Mouse (Mus musculus) right cerebral cortex, adult 2 months (tissue): ENCODE results near the gene Ntrk3.

Source experiments
- DNase-seq, 2 experiments: peaks; one replicate each; pipeline ENCODE4 v3.0.0; 2021 to 2022; ENCODE audit warnings: low spot score in 2 of 2

Ntrk3 gene

DNA sequence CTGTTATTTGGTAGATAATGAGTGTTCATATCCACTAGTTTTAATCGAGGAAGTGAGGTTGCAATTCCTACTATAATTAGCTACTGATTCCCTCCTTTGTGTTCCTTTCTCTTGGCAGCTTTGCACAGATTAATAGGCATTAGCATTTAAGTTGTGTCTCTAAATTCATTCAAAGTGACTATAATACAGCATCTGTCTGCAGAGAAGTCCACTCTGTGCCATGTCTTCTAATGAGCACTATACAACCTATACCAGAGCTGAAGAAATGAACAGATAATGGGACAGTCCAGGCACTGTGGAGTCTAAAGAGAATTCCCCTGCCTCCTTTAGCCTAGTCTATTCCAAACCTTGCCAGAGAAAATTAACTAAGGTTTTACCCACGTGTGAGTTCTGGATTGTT, 498.8 kb downstream of the Ntrk3 start:
- DNase-seq: no peak

DNA sequence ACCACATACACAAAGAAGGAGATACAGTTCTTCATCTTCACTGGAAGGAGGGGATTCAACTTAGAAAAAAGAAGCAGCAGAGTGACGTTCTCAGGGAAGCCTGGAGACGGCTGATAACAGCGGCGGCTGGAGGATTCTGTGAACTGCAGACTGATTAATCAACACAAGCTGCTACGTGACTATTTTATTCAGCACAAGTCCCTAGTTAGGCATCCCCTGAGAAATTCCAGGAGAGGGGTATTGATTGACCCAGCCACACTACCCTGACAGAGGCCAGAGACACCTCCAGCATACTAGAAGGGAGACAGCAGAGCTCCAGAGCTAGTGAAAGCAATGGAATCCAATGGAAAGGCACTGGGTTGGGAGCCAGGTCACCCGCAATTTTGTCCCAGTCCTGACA, 516.1 kb downstream of the Ntrk3 start:
- DNase-seq: no peak

DNA sequence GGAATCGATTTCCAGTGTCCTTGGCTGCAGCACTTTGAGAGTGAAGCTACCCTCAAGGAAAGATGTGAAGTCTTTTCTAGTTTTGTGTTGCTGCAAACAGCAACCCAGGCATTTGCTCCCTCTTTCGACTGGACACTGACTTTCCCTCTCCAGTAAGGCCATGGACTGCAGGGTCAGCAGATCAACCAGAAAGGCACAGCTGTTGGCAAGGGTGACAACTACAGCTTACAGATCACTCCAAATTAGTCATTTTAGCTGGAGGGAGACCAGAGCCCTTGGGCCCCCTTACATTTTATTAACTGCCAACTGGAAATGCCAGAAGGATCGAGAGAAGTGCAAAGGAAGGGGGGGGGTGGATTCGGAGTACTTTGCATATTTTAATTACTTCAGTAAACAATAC, 516.9 kb downstream of the Ntrk3 start:
- DNase-seq: no peak

DNA sequence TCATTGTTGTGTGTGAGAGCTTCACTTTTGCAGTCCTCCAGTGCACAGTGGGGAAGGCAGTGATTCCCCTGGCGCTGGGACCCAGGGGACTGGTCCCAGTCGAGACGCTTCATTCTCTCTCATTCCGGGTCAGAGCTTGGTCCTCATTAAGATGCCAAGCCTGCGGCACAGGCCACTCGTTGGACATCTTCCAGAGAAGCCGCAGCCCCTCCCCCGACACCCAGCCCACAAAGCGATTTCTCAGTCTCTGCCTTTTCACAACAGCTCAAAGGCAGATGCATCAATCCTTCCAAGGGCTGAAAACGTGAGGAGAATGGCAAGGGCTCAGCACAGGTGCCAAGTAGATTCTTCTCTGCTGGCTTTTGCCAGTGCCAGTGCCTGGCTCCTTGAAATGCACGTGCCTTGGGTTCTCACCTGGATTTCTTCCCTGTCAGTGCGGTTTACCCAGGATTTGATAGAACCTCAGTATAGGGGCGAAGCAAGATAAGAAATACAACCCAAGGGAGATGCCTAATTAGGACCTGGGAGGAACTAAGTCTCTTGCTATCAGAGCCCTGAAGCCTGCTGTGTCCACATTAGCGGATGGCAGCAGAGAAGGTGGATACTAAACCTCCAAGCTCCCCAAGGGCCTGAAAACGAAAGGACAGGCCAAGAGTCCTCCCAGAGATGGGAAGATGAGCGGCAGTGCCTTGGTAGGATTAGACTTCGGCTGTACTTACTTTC, 546.7 kb downstream of the Ntrk3 start:
- peak; percentile 39 to 59 for DNase-seq

DNA sequence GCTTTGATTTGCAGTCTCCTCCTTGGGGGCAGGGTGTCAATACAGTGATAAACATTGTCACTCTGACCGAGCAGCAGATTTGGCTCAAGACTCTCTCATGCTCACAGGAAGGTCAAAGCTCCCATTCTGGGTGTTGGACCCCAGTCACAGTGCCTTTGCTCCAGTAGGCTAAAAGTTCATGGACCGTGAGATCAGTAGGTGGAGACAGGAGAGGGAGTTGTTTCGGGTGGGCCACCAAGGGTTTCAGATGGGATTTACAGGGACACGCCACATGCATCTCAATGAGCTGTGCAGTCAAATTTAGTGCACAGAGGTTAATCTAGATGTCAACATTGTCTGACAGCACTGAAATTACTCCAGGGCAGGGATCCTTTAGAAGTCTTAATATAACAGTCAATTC, 552.2 kb downstream of the Ntrk3 start:
- no peak for DNase-seq

DNA sequence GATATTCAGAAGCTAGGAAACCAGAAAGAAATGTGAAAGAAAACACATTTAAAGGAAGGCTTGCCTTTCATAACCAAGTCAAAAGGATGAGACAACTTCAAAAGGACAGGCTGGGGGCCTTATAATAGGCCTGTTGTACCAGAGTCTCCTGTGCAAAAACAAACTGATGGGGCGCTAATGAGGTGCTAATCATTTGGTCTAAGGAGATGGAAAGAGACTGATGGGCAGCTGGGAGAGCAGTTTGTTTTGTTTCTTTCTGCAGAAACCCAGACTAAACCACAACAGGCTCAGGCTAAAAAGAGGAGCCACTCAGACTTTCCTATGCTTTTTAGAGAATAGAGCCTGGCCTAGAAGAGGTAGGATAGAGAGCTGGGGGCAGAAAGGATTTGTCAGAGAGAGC, 554.4 kb downstream of the Ntrk3 start:
- no peak for DNase-seq

DNA sequence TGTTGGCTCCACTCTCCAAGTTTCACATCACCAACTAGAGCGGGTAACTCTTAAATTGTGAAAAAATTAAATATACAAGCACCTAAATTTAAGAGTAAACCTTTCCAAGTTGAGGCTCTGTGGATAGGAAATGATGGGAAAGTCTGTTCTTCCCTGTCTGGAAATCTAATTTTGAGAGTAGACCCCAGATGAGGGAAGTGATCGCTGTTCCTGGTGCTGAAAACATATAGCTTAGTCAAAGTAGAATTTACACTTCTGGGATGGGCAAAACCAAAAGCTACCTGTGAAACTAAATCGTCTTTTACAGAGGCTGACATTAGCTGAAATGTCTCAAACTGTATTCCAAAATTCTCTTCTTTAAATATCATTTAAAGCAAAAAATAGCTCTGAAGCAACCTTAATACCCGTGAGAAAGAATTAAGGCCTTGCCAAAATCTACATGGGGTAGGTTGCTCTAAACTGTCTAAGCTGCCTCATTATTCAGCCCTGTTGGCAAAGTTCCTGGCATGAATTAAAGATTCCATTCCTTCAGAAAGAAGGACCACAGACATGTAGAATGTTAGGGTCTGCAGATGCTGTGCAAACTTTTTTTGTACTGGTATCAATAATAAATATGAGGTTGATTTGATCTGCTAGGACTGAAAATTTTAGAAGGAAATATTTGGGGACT, 557.7 kb downstream of the Ntrk3 start:
- DNase-seq: no peak

DNA sequence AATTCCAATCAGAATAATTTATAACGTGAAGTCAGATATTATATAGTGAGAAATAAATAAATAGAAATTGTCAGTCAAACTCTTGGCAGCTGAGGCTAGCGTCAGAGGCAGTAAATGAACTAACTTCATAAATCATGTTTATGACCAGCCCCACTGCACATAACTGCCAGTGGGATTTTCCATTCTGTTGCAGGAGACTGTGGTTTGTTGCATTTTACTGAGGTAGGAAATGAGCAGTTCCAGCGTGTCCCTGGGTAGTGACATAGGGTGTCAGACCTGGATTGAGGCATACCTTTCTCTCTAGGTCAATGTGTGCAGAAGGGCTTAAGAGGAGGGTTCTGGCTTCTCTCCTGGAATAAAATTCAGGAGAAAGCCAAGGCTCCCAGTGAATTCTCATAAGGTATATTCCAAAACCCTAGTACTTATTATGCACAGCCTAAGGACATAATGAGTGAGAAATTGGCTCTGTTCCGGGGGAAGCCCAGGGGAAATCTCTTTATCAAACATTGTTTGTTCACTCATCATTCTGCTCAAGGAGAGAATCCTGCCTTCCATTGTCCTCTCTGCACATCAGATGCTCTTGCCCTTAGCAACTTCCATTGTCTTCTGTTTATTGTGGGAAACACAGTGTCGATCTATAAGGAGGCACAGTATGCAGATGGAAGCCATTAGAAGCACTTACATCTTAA, 565.4 kb downstream of the Ntrk3 start:
- no peak for DNase-seq

DNA sequence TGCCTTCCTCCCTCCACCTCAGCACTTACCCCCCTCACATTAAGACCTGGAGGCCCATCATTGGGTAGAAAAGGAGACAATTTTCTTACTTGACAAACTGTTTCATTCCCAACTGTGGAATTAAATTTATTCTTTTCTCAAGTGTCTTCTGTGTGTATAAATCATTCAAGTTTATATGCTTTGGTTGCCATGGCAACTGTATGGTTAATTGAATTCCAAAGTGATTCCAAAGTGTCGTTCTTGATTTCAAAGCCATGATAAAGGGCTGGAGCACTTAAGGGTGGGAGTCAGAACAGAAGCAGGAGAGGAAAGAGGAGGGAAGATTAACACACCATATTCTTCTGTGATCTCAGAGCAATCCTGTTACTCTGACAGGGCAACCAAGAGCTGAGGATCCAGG, 572.3 kb downstream of the Ntrk3 start:
- no peak for DNase-seq

DNA sequence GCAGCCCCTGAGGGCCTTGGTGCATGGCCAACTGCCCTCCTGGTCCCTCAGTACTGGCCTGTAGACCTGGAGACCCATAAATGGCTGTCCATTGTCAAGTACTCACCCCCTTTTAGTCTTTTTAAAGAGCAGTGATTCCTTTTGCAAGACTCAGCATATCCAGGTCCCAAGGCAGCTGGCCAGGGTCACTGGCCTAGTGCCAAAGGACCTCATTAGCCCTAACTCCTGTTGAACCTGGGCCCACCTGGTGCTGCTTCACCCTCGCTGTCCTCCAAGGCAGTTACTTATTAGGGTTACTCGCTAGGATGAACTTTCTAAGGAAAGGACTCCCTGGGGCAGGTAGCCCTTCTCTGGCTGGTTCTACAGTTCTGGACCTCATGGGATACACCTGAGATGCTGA, 579.9 kb downstream of the Ntrk3 start:
- DNase-seq: no peak

DNA sequence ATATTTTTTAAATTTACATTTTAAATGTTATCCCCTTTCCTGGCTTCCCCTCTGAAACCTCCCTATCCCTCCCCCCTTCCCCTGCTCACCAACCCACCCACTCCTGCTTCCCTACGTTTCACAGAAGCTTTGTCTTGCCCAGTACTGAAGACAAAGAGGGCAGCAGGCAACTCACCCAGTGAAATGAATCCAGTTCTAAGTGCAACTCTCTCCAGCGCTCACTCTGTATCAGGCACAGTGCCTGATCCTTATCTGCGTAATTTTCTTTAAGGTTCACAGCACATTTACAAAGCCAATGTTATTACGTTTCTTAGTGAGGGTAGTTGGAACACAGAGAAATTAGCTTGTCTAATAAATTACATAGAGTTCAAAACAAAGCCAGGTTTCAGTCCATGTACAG, 592.6 kb downstream of the Ntrk3 start:
- no peak for DNase-seq

DNA sequence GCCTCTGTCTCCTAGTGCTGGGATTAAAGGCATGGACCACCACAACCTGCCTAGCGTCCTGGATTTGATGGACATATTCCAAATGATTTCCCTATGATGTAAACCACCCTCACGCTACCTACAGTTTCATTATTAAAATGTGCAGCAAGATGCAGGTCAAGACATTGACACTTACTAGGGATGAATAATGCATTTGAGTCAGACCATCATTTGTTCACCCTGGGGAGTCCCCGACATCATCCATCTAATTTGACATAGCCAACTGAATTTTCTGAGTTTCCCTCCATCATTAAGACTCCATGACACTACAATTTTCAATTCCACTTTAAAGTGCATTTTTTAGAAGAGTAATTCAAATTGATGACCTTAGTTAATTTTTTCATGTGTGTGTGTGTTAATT, 593.0 kb downstream of the Ntrk3 start:
- DNase-seq: no peak

DNA sequence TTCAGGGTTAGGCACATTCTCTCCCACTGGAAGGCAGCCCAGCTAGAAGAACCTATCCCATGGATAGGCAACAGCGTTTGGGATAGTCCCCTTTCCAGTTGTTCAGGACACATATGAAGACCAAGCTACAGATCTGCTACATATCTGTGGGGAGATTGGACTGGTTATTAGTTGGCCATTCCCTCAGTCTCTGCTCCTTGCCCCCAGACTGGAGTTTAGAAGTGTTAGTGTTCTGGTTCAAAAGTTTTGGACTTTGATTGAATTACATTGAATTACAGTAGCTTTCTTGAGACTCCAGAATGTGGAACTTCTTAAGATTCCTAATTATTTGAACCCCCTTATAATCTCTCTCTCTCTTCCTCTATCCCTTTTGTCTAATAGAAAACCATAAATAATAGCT, 607.8 kb downstream of the Ntrk3 start:
- DNase-seq: no peak
